Mouse (Mus musculus) ES-E14 (cell line): Measurements from ENCODE around the gene Dspp.

Source experiments
- CHD2 ChIP-seq: IDR thresholded peaks from 2 replicates; pipeline ENCODE4 v1.6.1; 2014; ENCODE audit warnings: mild to moderate bottlenecking, low read depth, low read length, inconsistent platforms
- MAFK ChIP-seq: IDR thresholded peaks from 2 replicates; pipeline ENCODE4 v1.6.1; 2014; ENCODE audit warnings: mild to moderate bottlenecking, low read depth, low read length, inconsistent platforms; ENCODE audit not compliant: insufficient read depth

DNA sequence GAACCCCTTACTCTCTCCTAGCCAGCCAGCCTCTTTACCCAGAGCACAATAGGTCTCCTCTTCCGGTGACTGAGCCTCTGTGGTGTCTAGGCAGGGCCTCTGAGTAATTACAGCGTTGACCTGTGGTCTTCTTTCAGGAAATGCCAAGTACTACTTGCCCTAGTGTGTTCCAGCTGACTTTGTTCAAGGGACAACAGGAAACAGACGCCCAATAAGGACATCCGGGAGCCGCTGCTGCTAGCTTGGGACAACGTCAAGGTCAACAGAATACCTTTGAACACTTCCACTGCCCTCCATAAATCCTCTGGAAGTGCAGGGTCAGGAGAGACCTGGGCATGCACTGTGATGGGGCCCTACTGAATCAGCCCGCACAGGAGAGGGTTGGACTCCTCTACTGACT, 21.2 kb upstream of the Dspp start:
- TF ChIP-seq CHD2 (no peak), MAFK (no peak)
